Comparison of ENCODE assay signal across 29 mouse cellular contexts in genomic region chr3:129845868-129846267, GRCm38 (mm10). TPM values are rescaled to one million over a fixed set of nuclear protein-coding genes. Genes with fewer than 3 reads are reported as not detected.
A peak's percentile ranks its signal among the peaks of the same experiment; 100 is the strongest.
DNase-seq lines count a peak whose midpoint lies in the region; ATAC-seq and TF ChIP-seq lines count a peak whose summit lies in the region.
"Had no signal": no experiment of that assay in that cellular context is flagged by ENCODE, and none has a peak within 500 bp of the region (broad histone marks: within the 10 kb centered on the region; RNA-seq: fewer than 3 reads in every experiment).

No protein-coding gene starts in this region.

- no peaks in the 10 kb centered on the region; the same call in 1 of the 2 replicates for H3K4me1 ChIP-seq in liver, embryonic 15.5 days (replicated peaks)
- 0 out of 2 replicates have a peak, but pooled peaks cover 3% of the 10 kb centered on the region for H3K4me1 ChIP-seq in liver, embryonic 11.5 days (replicated peaks; ENCODE audit: control insufficient read depth, insufficient read depth, low read length)
- H3K4me1 ChIP-seq in CH12.LX (ENCODE audit: control insufficient read depth in 1 of 2, insufficient read depth in 2 of 2) = no peaks in the 10 kb centered on the region
- H3K4me1 ChIP-seq: embryonic facial prominence, embryonic 10.5 days; embryonic facial prominence, embryonic 12.5 days; forebrain, embryonic 13.5 days; forebrain, embryonic 15.5 days had no signal

- H3K27me3 ChIP-seq in liver, embryonic 15.5 days = no peaks in the 10 kb centered on the region
- no peaks in the 10 kb centered on the region for H3K27me3 ChIP-seq in liver, embryonic 11.5 days (replicated peaks; ENCODE audit: control insufficient read depth, insufficient read depth, low read length)
- peaks cover 6% of the 10 kb centered on the region for H3K27me3 ChIP-seq in CH12.LX (replicated peaks)
- H3K27me3 ChIP-seq: forebrain, embryonic 13.5 days; forebrain, embryonic 15.5 days had no signal

- no peak for TF ChIP-seq CTCF in CH12.LX (conservative IDR thresholded peaks at IDR 0.05 in 1 of 2, IDR thresholded peaks at IDR 0.05 in 1 of 2; ENCODE audit: low read depth in 2 of 2, low read length in 2 of 2)

- no peaks in the 10 kb centered on the region for H3K9me3 ChIP-seq in liver, embryonic 15.5 days (replicated peaks)
- H3K9me3 ChIP-seq in liver, embryonic 11.5 days (ENCODE audit: control insufficient read depth, low read length) = no peaks in the 10 kb centered on the region
- no peaks in the 10 kb centered on the region for H3K9me3 ChIP-seq in CH12.LX (replicated peaks; ENCODE audit: low read length)
- H3K9me3 ChIP-seq: embryonic facial prominence, embryonic 10.5 days; embryonic facial prominence, embryonic 12.5 days; forebrain, embryonic 13.5 days; forebrain, embryonic 15.5 days had no signal

- in situ Hi-C loops in CH12.LX (cut with MboI; ENCODE audit: low pct_ligation_motif_present, low pct_unique_long_range_greater_than_20kb, low sequenced_read_pairs) = no loop called here

- no peak overlapping the region for H3K4me3 ChIP-seq in liver, embryonic 15.5 days (replicated peaks)
- H3K4me3 ChIP-seq in liver, embryonic 11.5 days (ENCODE audit: low read depth, low read length) = no peak overlapping the region
- no peak overlapping the region for H3K4me3 ChIP-seq in CH12.LX (replicated peaks in 1 of 3; ENCODE audit: low read depth in 2 of 3, low read length in 2 of 3, poor library complexity in 1 of 3)
- H3K4me3 ChIP-seq: embryonic facial prominence, embryonic 10.5 days; embryonic facial prominence, embryonic 12.5 days; forebrain, embryonic 13.5 days; forebrain, embryonic 15.5 days had no signal

- peak overlapping the region; percentile 19; the same call in 1 of the 2 replicates for H3K27ac ChIP-seq in liver, embryonic 15.5 days (replicated peaks)
- no peak overlapping the region for H3K27ac ChIP-seq in liver, embryonic 11.5 days (ENCODE audit: low read depth, low read length)
- no peak overlapping the region for H3K27ac ChIP-seq in CH12.LX (ENCODE audit: insufficient read depth, low read depth)
- H3K27ac ChIP-seq: embryonic facial prominence, embryonic 10.5 days; embryonic facial prominence, embryonic 12.5 days; forebrain, embryonic 13.5 days; forebrain, embryonic 15.5 days had no signal

- dilution Hi-C loops in CH12.LX (cut with MboI; ENCODE audit: extremely low pct_ligation_motif_present, extremely low pct_unique_long_range_greater_than_20kb, low sequenced_read_pairs) = no loop called here

- H3K79me2 ChIP-seq in CH12.LX (replicated peaks; ENCODE audit: control insufficient read depth, extremely low read depth, insufficient read depth, poor library complexity, severe bottlenecking) = no peaks in the 10 kb centered on the region

- no peak overlapping the region for H3K4me2 ChIP-seq in liver, embryonic 15.5 days
- no peak overlapping the region for H3K4me2 ChIP-seq in liver, embryonic 11.5 days
- H3K4me2 ChIP-seq in CH12.LX (ENCODE audit: insufficient read depth, low read depth, poor library complexity, severe bottlenecking) = no peak overlapping the region
- H3K4me2 ChIP-seq: embryonic facial prominence, embryonic 12.5 days; forebrain, embryonic 13.5 days; forebrain, embryonic 15.5 days had no signal

- no peak for ATAC-seq in liver, embryonic 15.5 days (ENCODE audit: insufficient read depth)
- no peak for ATAC-seq in liver, embryonic 11.5 days (replicated peaks; ENCODE audit: low FRiP score)
- ATAC-seq in megakaryocyte progenitor cell, adult 5-6 weeks (replicated peaks; ENCODE audit: poor library complexity) = peak; percentile 65
- ATAC-seq in activated CD4-positive, CD25-positive, alpha-beta regulatory T cell, adult 4 months = no peak
- ATAC-seq: CD4-positive, CD25-positive, alpha-beta regulatory T cell, adult 4 months; forebrain, embryonic 13.5 days; forebrain, embryonic 15.5 days; forebrain, postnatal 0 days had no signal

- DNase-seq in liver, embryonic 11.5 days (ENCODE audit: low spot score) = no peak
- DNase-seq in 416B (ENCODE audit: low read depth) (peak; percentile 48), CH12.LX (ENCODE audit: extremely low read depth) (no peak)
- DNase-seq in urinary bladder, postnatal 14 days (ENCODE audit: low spot score) = no peak
- no peak for DNase-seq in frontal cortex, postnatal 36 days (ENCODE audit: low spot score in 2 of 2)
- DNase-seq: adrenal gland, adult 8-10 months; adrenal gland, postnatal 14 days; adrenal gland, postnatal 36 days; B cell, adult 2 months; cerebellum, adult 11-12 months; cerebellum, adult 2 months; cerebellum, adult 9-10 months; cerebellum, postnatal 10 days; cerebellum, postnatal 25 days; forebrain, postnatal 0 days had no signal

- no peak for TF ChIP-seq POLR2A in CH12.LX (IDR thresholded peaks at IDR 0.05; ENCODE audit: low read depth, low read length)

- no peak for TF ChIP-seq EP300 in CH12.LX (IDR thresholded peaks at IDR 0.05; ENCODE audit: low read length)

- TF ChIP-seq RAD21 in CH12.LX (IDR thresholded peaks at IDR 0.05; ENCODE audit: low read depth, low read length) = no peak

- no peaks in the 10 kb centered on the region for H3K36me3 ChIP-seq in liver, embryonic 15.5 days (replicated peaks)
- no peaks in the 10 kb centered on the region for H3K36me3 ChIP-seq in liver, embryonic 11.5 days (ENCODE audit: control insufficient read depth, insufficient read depth, low read length)
- H3K36me3 ChIP-seq in CH12.LX (replicated peaks in 1 of 2; ENCODE audit: control insufficient read depth in 1 of 2, insufficient read depth in 1 of 2, low read length in 1 of 2) = no peaks in the 10 kb centered on the region
- H3K36me3 ChIP-seq: embryonic facial prominence, embryonic 10.5 days; embryonic facial prominence, embryonic 12.5 days; forebrain, embryonic 15.5 days had no signal

- WGBS in liver, embryonic 15.5 days (ENCODE audit: insufficient replicate concordance) = 43% methylated on average over 2 of the region's 2 CpGs
- WGBS in liver, embryonic 11.5 days = 68% methylated on average over 2 of the region's 2 CpGs

- no peak overlapping the region for H3K9ac ChIP-seq in liver, embryonic 15.5 days
- H3K9ac ChIP-seq in liver, embryonic 11.5 days (ENCODE audit: low read depth, low read length) = no peak overlapping the region
- no peak overlapping the region for H3K9ac ChIP-seq in CH12.LX (ENCODE audit: insufficient read depth, low read depth)
- H3K9ac ChIP-seq: embryonic facial prominence, embryonic 12.5 days; forebrain, embryonic 13.5 days; forebrain, embryonic 15.5 days; forebrain, postnatal 0 days had no signal

TF ChIP-seq in CH12.LX, 34 proteins besides CTCF, POLR2A, EP300 and RAD21 (continues in another document):
- no peak for TF ChIP-seq MXI1 (IDR thresholded peaks at IDR 0.05; ENCODE audit: low read depth, low read length)
- TF ChIP-seq CHD2 (IDR thresholded peaks at IDR 0.05; ENCODE audit: low read length) = no peak

RNA-seq across cellular contexts. Expression of gene Cfi, which starts 10.2 kb away (rescaled TPM):
- 219 and 252 TPM in 2 replicates for polyA plus RNA-seq in liver, embryonic 15.5 days (2015; fragmentation: Nextera tagmentation; extraction: Ambion mirVana)
- polyA plus RNA-seq in liver, embryonic 11.5 days (2014; fragmentation: Nextera tagmentation; extraction: Ambion mirVana) = 72.0 and 79.6 TPM in 2 replicates
- total RNA-seq in CH12.LX (2012; rRNA removed) (0.04 TPM in 1 of 2 replicates, not detected in the other), CH12.LX (2014; rRNA removed) (not detected in 2 replicates)
- polyA plus RNA-seq in CH12.LX (2012; ENCODE audit: insufficient read length, low read depth) = 0.14 TPM in 1 of 2 replicates, not detected in the other
- not detected in 2 replicates for total RNA-seq in megakaryocyte progenitor cell, adult 5-6 weeks (2015)
- total RNA-seq in megakaryocyte progenitor cell, adult 5-6 weeks (2017) = not detected in 2 replicates
- not detected for polyA plus RNA-seq in activated CD4-positive, CD25-positive, alpha-beta regulatory T cell, adult 4 months (2017; shearing (Covaris generic))
- total RNA-seq: adrenal gland, adult 8-10 months; ES-E14; forebrain, postnatal 0 days; MEL had no signal
- polyA plus RNA-seq: CD4-positive, CD25-positive, alpha-beta regulatory T cell, adult 4 months; cortical plate, adult 2 months had no signal

RNA-seq across cellular contexts. Expression of gene Gar1, which starts 14.7 kb away (rescaled TPM):
- polyA plus RNA-seq in liver, embryonic 15.5 days (2015; fragmentation: Nextera tagmentation; extraction: Ambion mirVana) = 39.9 and 40.0 TPM in 2 replicates
- polyA plus RNA-seq in liver, embryonic 11.5 days (2014; fragmentation: Nextera tagmentation; extraction: Ambion mirVana) = 56.9 and 67.7 TPM in 2 replicates
- total RNA-seq in CH12.LX (2012; rRNA removed) (90.7 and 111 TPM in 2 replicates), CH12.LX (2014; rRNA removed) (45.7 and 47.3 TPM in 2 replicates)
- polyA plus RNA-seq in CH12.LX (2012; ENCODE audit: insufficient read length, low read depth) = 363 and 381 TPM in 2 replicates
- 49.3 and 64.6 TPM in 2 replicates for total RNA-seq in megakaryocyte progenitor cell, adult 5-6 weeks (2015)
- total RNA-seq in megakaryocyte progenitor cell, adult 5-6 weeks (2017) = 23.6 and 26.9 TPM in 2 replicates
- polyA plus RNA-seq in activated CD4-positive, CD25-positive, alpha-beta regulatory T cell, adult 4 months (2017; shearing (Covaris generic)) = 10 to 100 TPM; 13.9 to 19.1 TPM

RNA-seq across cellular contexts. Expression of gene Rrh, which starts 23.5 kb away (rescaled TPM):
- not detected in 2 replicates for polyA plus RNA-seq in liver, embryonic 15.5 days (2015; fragmentation: Nextera tagmentation; extraction: Ambion mirVana)
- polyA plus RNA-seq in liver, embryonic 11.5 days (2014; fragmentation: Nextera tagmentation; extraction: Ambion mirVana) = 0.25 TPM in 1 of 2 replicates, not detected in the other
- 0.08 and 0.17 TPM in 2 replicates for total RNA-seq in CH12.LX (2012; rRNA removed)
- not detected in 2 replicates for total RNA-seq in CH12.LX (2014; rRNA removed)
- polyA plus RNA-seq in CH12.LX (2012; ENCODE audit: insufficient read length, low read depth) = 0.14 and 0.30 TPM in 2 replicates
- 0.07 and 0.35 TPM in 2 replicates for total RNA-seq in megakaryocyte progenitor cell, adult 5-6 weeks (2015)
- 0.12 and 0.47 TPM in 2 replicates for total RNA-seq in megakaryocyte progenitor cell, adult 5-6 weeks (2017)
- polyA plus RNA-seq in activated CD4-positive, CD25-positive, alpha-beta regulatory T cell, adult 4 months (2017; shearing (Covaris generic)) = not detected
- total RNA-seq: adrenal gland, adult 18-20 months; adrenal gland, postnatal 36 days had no signal
- polyA plus RNA-seq: embryonic facial prominence, embryonic 14.5 days; forebrain, embryonic 11.5 days had no signal

RNA-seq across cellular contexts. Expression of gene Pla2g12a, which starts 32.5 kb away (rescaled TPM):
- 71.4 and 77.9 TPM in 2 replicates for polyA plus RNA-seq in liver, embryonic 15.5 days (2015; fragmentation: Nextera tagmentation; extraction: Ambion mirVana)
- 164 and 179 TPM in 2 replicates for polyA plus RNA-seq in liver, embryonic 11.5 days (2014; fragmentation: Nextera tagmentation; extraction: Ambion mirVana)
- 38.4 and 50.2 TPM in 2 replicates for total RNA-seq in CH12.LX (2012; rRNA removed)
- total RNA-seq in CH12.LX (2014; rRNA removed) = 78.3 and 81.6 TPM in 2 replicates
- polyA plus RNA-seq in CH12.LX (2012; ENCODE audit: insufficient read length, low read depth) = 58.6 and 62.1 TPM in 2 replicates
- total RNA-seq in megakaryocyte progenitor cell, adult 5-6 weeks (2015) = 32.2 and 40.1 TPM in 2 replicates
- 24.3 and 31.3 TPM in 2 replicates for total RNA-seq in megakaryocyte progenitor cell, adult 5-6 weeks (2017)
- 1 to 10 TPM; 1.7 to 2.2 TPM for polyA plus RNA-seq in activated CD4-positive, CD25-positive, alpha-beta regulatory T cell, adult 4 months (2017; shearing (Covaris generic))

RNA-seq across cellular contexts. Expression of gene Lrit3, which starts 42.0 kb away (rescaled TPM):
- not detected in 2 replicates for polyA plus RNA-seq in liver, embryonic 15.5 days (2015; fragmentation: Nextera tagmentation; extraction: Ambion mirVana)
- polyA plus RNA-seq in liver, embryonic 11.5 days (2014; fragmentation: Nextera tagmentation; extraction: Ambion mirVana) = not detected in 2 replicates
- total RNA-seq in CH12.LX (2012; rRNA removed) (not detected in 2 replicates), CH12.LX (2014; rRNA removed) (not detected in 2 replicates)
- not detected in 2 replicates for polyA plus RNA-seq in CH12.LX (2012; ENCODE audit: insufficient read length, low read depth)
- total RNA-seq in megakaryocyte progenitor cell, adult 5-6 weeks (2015) = not detected in 2 replicates
- total RNA-seq in megakaryocyte progenitor cell, adult 5-6 weeks (2017) = not detected in 2 replicates
- not detected for polyA plus RNA-seq in activated CD4-positive, CD25-positive, alpha-beta regulatory T cell, adult 4 months (2017; shearing (Covaris generic))
- total RNA-seq: adrenal gland, adult 18-20 months; adrenal gland, adult 8-10 months; adrenal gland, postnatal 14 days; adrenal gland, postnatal 36 days; ES-E14; forebrain, postnatal 0 days; MEL had no signal
- polyA plus RNA-seq: CD4-positive, CD25-positive, alpha-beta regulatory T cell, adult 4 months; embryonic facial prominence, embryonic 10.5 days; embryonic facial prominence, embryonic 12.5 days; embryonic facial prominence, embryonic 14.5 days; forebrain, embryonic 11.5 days; forebrain, embryonic 13.5 days; forebrain, embryonic 15.5 days; forebrain, postnatal 0 days had no signal

Comparison
In these comparisons a context has a peak if more than half of its experiments do, and no peak if none do; other contexts are left out.
1. RNA of gene Cfi, which starts 10.2 kb away (polyA plus RNA-seq): 219 to 252 TPM in liver, embryonic 15.5 days and 72.0 to 79.6 TPM in liver, embryonic 11.5 days; 0.14 TPM in CH12.LX and not detected in activated CD4-positive, CD25-positive, alpha-beta regulatory T cell, adult 4 months; every median in the first group is over 10 times any median in the second.